Mouse (Mus musculus): ENCODE measurements around the gene Cfh. TPM values are rescaled to one million over a fixed set of nuclear protein-coding genes. Genes with fewer than 3 reads are reported as not detected.

Cfh gene
- polyA plus RNA-seq (2014; fragmentation: Illumina TruSeq; extraction: RNeasy Lipid Tissue Mini Kit (QIAGEN cat#74804); ENCODE audit: low read depth, low replicate concordance), result 16.4 TPM

DNA sequence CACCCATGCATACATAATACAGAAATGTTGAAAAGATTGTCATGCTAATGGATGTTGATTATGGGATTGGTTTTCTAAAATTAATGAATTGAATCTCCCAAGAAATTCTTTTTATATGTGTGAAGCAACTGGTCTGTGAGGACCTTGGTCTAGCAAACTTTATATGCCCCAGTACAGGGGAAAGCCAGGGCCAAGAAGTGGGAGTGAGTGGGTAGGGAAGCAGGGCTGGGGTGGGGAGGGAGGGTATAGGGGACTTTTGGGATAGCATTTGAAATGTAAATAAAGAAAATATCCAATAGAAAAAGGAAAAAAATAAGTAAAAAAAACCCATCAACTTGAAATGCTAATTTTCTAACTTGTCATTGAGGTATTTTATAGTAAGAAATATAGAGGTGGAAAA, at the start of gene Cfh:
Cfh (minus strand) TSS at position 101 of the 400 bp plus-strand sequence.

Other genes with a start within 250 kb of the Cfh start
- 0.53 TPM for gene Kcnt2, start 62.4 kb upstream of the Cfh start, polyA plus RNA-seq (2014; fragmentation: Illumina TruSeq; extraction: RNeasy Lipid Tissue Mini Kit (QIAGEN cat#74804); ENCODE audit: low read depth, low replicate concordance)